Comparison of ENCODE assay signal across 23 mouse cellular contexts in the genomic region with DNA sequence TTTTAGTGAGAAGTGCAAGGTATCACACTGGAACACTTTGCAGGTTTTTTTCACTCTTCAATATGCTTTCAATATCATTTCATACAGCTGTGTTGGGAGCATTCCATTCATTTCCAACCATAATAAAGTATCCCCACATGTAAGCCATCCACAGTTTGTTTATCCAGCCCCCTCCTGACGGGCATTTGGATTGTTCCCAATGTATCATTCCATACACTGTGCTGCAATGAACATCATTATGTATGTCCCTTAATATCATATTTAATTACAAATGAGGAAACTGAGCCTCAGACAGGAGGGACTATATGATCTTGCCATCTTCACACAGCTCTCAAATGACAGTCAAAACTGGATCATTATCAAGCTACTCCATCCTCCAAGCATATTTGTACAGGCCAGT. TPM values are rescaled to one million over a fixed set of nuclear protein-coding genes. Genes with fewer than 3 reads are reported as not detected.
DNase-seq lines count a peak whose midpoint lies in the region; ATAC-seq lines count a peak whose summit lies in the region.
"Had no signal": no experiment of that assay in that cellular context is flagged by ENCODE, and none has a peak within 500 bp of the region (broad histone marks: within the 10 kb centered on the region; RNA-seq: fewer than 3 reads in every experiment).

No protein-coding gene starts in this region.

- ATAC-seq in hindbrain, embryonic 15.5 days (ENCODE audit: low FRiP score, low read depth): peak; percentile 42; the same call in 1 of the 2 replicates
- ATAC-seq in hindbrain, embryonic 11.5 days (ENCODE audit: low FRiP score): no peak
- ATAC-seq in neural tube, embryonic 14.5 days (ENCODE audit: low read depth): peak; percentile 74
- ATAC-seq: forebrain, embryonic 14.5 days; forebrain, embryonic 16.5 days had no signal

- H3K4me3 ChIP-seq in hindbrain, embryonic 15.5 days: no peak overlapping the region
- H3K4me3 ChIP-seq in hindbrain, embryonic 11.5 days (ENCODE audit: low read depth, low read length): no peak overlapping the region
- no peak overlapping the region for H3K4me3 ChIP-seq in neural tube, embryonic 14.5 days (ENCODE audit: low read depth, low read length)
- H3K4me3 ChIP-seq: embryonic facial prominence, embryonic 13.5 days; embryonic facial prominence, embryonic 15.5 days; erythroblast, embryonic 14.5 days; forebrain, embryonic 10.5 days; forebrain, embryonic 12.5 days had no signal

- no peak overlapping the region for H3K9ac ChIP-seq in hindbrain, embryonic 15.5 days
- H3K9ac ChIP-seq in hindbrain, embryonic 11.5 days (ENCODE audit: low read depth, low read length): no peak overlapping the region
- H3K9ac ChIP-seq in neural tube, embryonic 14.5 days (replicated peaks; ENCODE audit: low read depth, low read length): no peak overlapping the region
- H3K9ac ChIP-seq: embryonic facial prominence, embryonic 13.5 days; embryonic facial prominence, embryonic 15.5 days; forebrain, embryonic 12.5 days had no signal

- 68% methylated on average over 1 of the region's 1 CpGs for WGBS in hindbrain, embryonic 15.5 days
- WGBS in hindbrain, embryonic 11.5 days: 73% methylated on average over 1 of the region's 1 CpGs
- 53% methylated on average over 1 of the region's 1 CpGs for WGBS in neural tube, embryonic 14.5 days

- no peaks in the 10 kb centered on the region for H3K9me3 ChIP-seq in hindbrain, embryonic 15.5 days
- no peaks in the 10 kb centered on the region for H3K9me3 ChIP-seq in hindbrain, embryonic 11.5 days (ENCODE audit: control insufficient read depth, low read length)
- no peaks in the 10 kb centered on the region for H3K9me3 ChIP-seq in neural tube, embryonic 14.5 days (ENCODE audit: control insufficient read depth, low read length)
- H3K9me3 ChIP-seq: embryonic facial prominence, embryonic 13.5 days; embryonic facial prominence, embryonic 15.5 days; forebrain, embryonic 10.5 days; forebrain, embryonic 12.5 days had no signal

- H3K27me3 ChIP-seq in hindbrain, embryonic 15.5 days: no peaks in the 10 kb centered on the region
- H3K27me3 ChIP-seq in hindbrain, embryonic 11.5 days (ENCODE audit: control insufficient read depth, insufficient read depth, low read length): no peaks in the 10 kb centered on the region
- no peaks in the 10 kb centered on the region for H3K27me3 ChIP-seq in neural tube, embryonic 14.5 days (ENCODE audit: control insufficient read depth, insufficient read depth, low read length)
- H3K27me3 ChIP-seq: embryonic facial prominence, embryonic 13.5 days; embryonic facial prominence, embryonic 15.5 days; forebrain, embryonic 12.5 days had no signal

- no peaks in the 10 kb centered on the region for H3K4me1 ChIP-seq in hindbrain, embryonic 15.5 days (replicated peaks)
- no peaks in the 10 kb centered on the region for H3K4me1 ChIP-seq in hindbrain, embryonic 11.5 days (replicated peaks; ENCODE audit: control insufficient read depth, insufficient read depth, low read length)
- no peaks in the 10 kb centered on the region for H3K4me1 ChIP-seq in neural tube, embryonic 14.5 days (ENCODE audit: control insufficient read depth, insufficient read depth, low read length)
- H3K4me1 ChIP-seq: embryonic facial prominence, embryonic 13.5 days; embryonic facial prominence, embryonic 15.5 days; forebrain, embryonic 10.5 days; forebrain, embryonic 12.5 days had no signal

- no peak for DNase-seq in hindbrain, embryonic 11.5 days (ENCODE audit: low spot score)
- DNase-seq in neural tube, embryonic 10.5 days (ENCODE audit: extremely low spot score, low spot score): no peak
- DNase-seq in urinary bladder, postnatal 10 days (ENCODE audit: low spot score): no peak
- DNase-seq: adrenal gland, adult 2 months; adrenal gland, postnatal 10 days; adrenal gland, postnatal 25 days; cerebellum, adult 11 months; cerebellum, adult 18-20 months; cerebellum, adult 8-10 months; cerebellum, adult 9-11 months; cerebellum, postnatal 14 days; cerebellum, postnatal 36 days; embryo, embryonic 11 days had no signal

- no peak overlapping the region for H3K4me2 ChIP-seq in hindbrain, embryonic 15.5 days
- H3K4me2 ChIP-seq in hindbrain, embryonic 11.5 days (replicated peaks; ENCODE audit: low read depth, low read length): no peak overlapping the region
- H3K4me2 ChIP-seq in neural tube, embryonic 14.5 days (ENCODE audit: low read depth, low read length): no peak overlapping the region
- H3K4me2 ChIP-seq: embryonic facial prominence, embryonic 13.5 days; embryonic facial prominence, embryonic 15.5 days; forebrain, embryonic 12.5 days had no signal

- no peaks in the 10 kb centered on the region for H3K36me3 ChIP-seq in hindbrain, embryonic 15.5 days
- H3K36me3 ChIP-seq in hindbrain, embryonic 11.5 days (ENCODE audit: control insufficient read depth, insufficient read depth, low read length): no peaks in the 10 kb centered on the region
- H3K36me3 ChIP-seq in neural tube, embryonic 14.5 days (ENCODE audit: control insufficient read depth, insufficient read depth, low read length): no peaks in the 10 kb centered on the region
- H3K36me3 ChIP-seq: embryonic facial prominence, embryonic 13.5 days; embryonic facial prominence, embryonic 15.5 days; forebrain, embryonic 10.5 days; forebrain, embryonic 12.5 days had no signal

- H3K27ac ChIP-seq in hindbrain, embryonic 15.5 days (replicated peaks): no peak overlapping the region
- H3K27ac ChIP-seq in hindbrain, embryonic 11.5 days (ENCODE audit: low read depth, low read length): no peak overlapping the region
- no peak overlapping the region for H3K27ac ChIP-seq in neural tube, embryonic 14.5 days (ENCODE audit: low read depth, low read length)
- H3K27ac ChIP-seq: embryonic facial prominence, embryonic 13.5 days; embryonic facial prominence, embryonic 15.5 days; forebrain, embryonic 10.5 days; forebrain, embryonic 12.5 days had no signal

RNA-seq across cellular contexts. Expression of gene Tmed3, which starts 15.7 kb away (rescaled TPM):
- polyA plus RNA-seq in hindbrain, embryonic 15.5 days (2015; fragmentation: Nextera tagmentation; extraction: Ambion mirVana): 58.7 and 60.1 TPM in 2 replicates
- 43.9 and 46.2 TPM in 2 replicates for polyA plus RNA-seq in hindbrain, embryonic 11.5 days (2014; fragmentation: Nextera tagmentation; extraction: Ambion mirVana)
- polyA plus RNA-seq in neural tube, embryonic 14.5 days (2014; fragmentation: Nextera tagmentation; extraction: Ambion mirVana): 53.2 and 61.2 TPM in 2 replicates

RNA-seq across cellular contexts. Expression of gene Ankrd34c, which starts 49.1 kb away (rescaled TPM):
- 0.45 and 0.73 TPM in 2 replicates for polyA plus RNA-seq in hindbrain, embryonic 15.5 days (2015; fragmentation: Nextera tagmentation; extraction: Ambion mirVana)
- not detected in 2 replicates for polyA plus RNA-seq in hindbrain, embryonic 11.5 days (2014; fragmentation: Nextera tagmentation; extraction: Ambion mirVana)
- polyA plus RNA-seq in neural tube, embryonic 14.5 days (2014; fragmentation: Nextera tagmentation; extraction: Ambion mirVana): 1.1 and 1.5 TPM in 2 replicates
- polyA plus RNA-seq: adrenal gland, adult 2 months; C2C12; embryonic facial prominence, embryonic 13.5 days; embryonic facial prominence, embryonic 15.5 days; erythroblast, embryonic 14.5 days; forebrain, embryonic 10.5 days; forebrain, embryonic 12.5 days had no signal
